Mouse (Mus musculus) retina, postnatal 7 days (tissue): ENCODE measurements around the gene D5Ertd579e.

Experiments used
- DNase-seq: peaks from one replicate; pipeline ENCODE4 v3.0.0-alpha.2; 2012; ENCODE audit warnings: low read depth, low spot score

The D5Ertd579e gene

DNA sequence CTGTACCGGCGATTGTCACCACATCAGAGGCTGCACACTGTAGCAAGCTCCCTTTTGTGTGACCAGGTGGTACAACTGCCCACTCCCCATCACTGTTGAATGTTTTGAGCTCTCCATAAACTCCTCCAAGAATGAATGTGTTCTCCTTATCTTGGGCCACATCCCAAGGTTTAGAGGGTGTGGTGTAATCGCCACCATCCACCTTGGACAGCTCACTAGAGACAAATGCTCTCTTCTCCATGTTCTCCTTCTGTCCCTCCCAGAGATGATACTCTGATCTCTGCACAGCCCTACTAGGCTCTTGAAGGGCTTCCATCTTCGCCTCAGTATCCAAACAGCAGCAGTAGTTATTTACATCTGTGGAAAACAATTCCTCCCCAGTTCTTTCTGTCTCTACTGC, 81.7 kb downstream of the D5Ertd579e start:
- DNase-seq, result no peak

DNA sequence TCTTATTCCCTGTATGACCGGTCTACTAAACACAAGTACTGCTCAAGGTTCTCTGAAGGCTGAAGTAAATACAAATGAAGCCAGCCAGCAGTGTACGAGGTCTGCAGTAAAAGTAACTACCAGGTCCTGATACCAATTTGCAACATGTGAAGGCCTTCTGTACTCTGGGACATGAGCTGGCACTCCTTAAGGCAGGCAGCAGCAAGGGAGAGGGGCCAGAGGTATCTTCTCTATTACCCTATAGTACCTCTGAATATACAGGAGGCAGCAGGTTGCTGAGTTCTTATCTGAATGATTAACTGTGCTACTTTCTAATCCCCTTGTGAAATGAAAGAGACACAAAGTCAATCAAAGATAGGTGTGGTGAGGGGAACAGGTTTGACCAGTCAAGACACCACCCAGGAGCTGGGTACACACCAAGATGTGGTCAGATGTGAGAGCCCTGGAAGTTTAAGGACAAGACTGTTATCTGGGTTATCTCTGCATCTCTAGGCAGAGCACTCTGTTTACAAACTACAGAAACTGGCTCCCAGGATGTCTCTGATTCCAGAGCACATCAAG, 86.8 kb downstream of the D5Ertd579e start:
- DNase-seq, result no peak

DNA sequence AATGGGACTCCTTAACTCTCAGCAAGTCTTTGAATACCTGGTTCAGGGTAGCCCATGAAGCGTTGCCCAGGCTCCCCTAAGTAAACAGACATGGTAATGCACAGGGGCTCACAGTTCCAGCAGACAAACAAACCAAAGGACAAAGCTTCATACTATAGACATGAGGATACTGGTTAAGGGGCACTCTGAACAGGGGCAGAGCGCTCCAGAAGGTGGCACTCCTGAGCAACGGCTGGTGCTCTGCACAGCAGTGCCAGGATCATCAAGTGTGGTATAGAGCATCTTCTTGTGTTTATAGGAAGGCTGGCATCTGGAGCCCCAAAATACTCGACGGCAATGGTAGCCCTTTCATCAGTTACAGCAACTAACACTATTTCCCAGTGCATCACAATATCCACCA, 92.8 kb downstream of the D5Ertd579e start:
- no peak for DNase-seq

DNA sequence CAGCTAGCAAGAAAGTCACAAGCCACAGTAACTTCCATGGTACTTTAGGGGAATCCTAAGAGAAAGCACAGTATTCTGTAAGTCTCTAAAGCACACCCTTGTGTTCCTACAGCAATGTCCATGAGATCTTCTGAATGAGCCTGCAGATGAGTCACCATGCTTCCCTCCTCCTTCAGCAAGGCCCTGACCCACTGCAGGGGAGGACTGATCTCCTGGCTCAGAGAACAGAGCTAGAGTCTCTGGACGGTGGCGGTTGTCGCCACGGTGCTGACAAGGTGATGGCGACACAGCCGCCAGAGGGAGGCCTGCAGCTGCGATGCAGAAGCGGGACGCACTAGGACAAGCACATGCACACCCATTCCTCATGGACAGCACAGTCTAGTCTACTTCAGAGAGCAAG, 93.8 kb downstream of the D5Ertd579e start:
- no peak for DNase-seq

DNA sequence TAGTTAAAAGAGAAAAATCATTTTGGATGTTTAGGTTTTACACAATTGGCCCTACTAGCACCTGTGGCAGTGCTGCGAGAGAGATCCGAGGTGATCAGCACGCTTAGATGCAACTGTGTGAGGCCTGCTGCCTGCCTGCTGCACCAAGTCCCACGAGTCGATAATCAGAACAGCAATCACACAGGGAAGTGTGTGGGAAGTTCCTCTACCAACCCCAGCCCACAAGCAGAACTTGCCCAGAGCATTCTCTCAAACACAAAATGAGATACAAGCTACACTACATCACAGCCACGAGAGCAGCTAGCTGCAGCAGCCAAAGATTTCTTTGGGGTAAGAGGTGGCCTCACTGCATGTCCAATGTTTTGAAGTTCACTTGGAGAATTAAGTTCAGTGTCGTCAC, 94.3 kb downstream of the D5Ertd579e start:
- DNase-seq, result no peak

DNA sequence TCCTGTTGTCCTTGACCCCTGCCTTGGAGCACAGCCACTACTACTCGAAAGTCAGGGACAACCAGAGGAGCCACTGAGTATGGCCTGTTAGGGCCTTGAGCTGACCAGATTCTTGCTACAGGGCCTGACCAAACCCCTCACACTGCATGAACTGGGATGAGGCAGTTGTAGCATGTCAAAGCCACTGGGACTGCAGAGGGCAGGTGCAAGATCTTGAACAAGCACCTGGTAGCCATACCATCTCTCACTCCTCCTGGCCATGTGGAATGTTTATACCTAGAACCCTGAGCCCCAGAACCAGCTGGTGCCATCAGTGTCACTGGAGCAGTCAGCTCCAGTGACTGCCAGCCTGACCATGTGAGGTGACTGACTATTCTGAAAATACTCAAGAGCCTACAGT, 96.9 kb downstream of the D5Ertd579e start:
- DNase-seq, result no peak

DNA sequence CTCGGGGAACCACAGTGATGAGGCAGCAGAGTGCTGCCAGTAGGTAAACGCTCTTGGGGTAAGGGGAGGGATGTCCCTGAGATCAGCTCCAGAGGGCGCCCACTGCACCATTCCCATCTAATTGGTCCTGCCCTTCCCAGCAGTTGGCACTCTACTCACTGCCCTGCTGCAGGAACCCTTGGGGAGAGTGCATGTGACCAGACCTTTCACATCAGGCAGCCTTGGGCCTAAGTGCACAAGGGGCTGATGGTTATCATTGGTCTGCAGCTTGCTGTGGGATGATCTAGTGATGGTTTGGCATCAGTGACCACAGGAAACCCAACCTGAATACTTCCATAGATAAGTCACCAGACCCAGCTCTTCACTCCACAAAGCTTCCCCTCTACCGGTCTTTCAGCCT, 98.2 kb downstream of the D5Ertd579e start:
- DNase-seq, result no peak

DNA sequence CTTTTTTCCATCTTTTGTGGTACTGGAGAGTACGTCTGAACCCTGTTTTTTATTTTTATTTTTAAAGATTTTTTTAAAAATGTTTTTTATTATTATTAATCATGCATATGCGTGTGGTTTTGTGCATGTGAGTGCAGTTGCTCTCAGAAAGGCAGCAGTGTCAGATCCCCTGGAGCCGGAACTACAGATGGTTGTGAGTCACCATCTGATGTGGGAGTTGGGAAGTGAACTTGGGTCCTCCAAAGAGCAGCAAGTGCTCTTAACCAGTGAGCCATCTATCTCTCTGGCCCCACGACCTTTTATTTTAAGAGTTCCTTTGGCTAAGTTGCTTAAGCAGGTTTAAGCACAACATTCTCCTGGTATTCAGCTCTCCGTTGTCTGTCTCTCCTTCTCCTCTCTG, 99.6 kb downstream of the D5Ertd579e start:
- no peak for DNase-seq

DNA sequence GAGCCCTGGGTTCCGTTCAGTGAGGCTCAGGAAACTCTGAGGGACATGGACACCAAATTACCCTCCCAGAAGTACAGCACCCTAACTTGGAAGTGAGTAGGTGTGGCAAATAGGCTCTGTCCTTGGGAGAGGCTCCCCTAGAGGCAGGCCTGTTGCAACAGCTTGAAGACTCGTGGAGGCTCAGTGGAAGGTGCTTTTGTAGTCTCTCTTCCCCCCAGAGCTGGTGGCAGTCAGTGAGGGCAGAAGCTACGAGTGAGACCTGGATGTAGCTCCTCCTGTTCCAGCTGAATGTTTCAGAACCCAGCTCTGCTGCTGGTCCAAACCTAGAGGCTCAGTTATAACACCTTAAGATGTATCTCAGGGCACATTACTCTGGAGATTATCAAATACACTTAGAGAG, 100.7 kb downstream of the D5Ertd579e start:
- no peak for DNase-seq

DNA sequence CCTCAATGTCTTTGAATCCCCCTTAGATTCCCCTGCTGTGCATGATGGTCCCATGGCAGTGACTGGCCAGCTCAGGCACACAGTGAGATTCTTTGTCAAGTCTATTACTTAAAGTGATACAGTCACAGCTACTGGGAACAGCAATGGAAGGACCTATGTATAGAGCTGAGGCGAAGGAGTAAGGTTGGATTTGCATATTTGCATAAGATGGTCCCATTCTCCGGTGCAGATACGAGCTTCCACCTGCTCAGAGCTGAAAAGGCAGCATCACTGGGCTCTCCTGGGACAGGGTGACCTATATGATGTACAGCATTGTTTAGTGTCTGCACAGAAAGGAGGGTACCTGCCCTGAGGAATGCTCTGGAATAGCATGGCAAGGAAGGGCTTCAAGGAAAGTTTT, 101.5 kb downstream of the D5Ertd579e start:
- no peak for DNase-seq

DNA sequence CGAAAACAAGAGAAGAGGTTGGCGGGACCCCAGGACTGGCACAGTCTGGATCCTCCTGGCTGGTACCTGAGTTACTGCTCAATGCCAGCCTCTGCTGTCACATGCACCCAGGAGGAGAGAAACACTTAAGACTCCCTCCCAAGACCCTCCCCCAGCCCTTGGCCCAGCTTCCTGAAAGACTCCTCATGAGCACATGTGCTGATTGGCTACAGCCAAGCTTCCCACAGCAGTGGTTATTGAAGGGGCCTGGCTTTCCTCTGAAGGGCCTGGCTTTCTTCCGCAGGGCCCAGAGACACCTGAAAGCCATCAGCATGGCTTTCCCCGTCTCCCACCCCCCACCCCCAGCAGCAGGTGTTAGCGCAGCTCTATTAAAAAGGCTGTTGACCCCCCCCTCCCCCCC, 102.6 kb downstream of the D5Ertd579e start, which contains the start of gene Tbc1d14:
Gene Tbc1d14, minus strand, starts transcription at position 101 of the 400 bp plus-strand sequence.
- DNase-seq, result no peak

DNA sequence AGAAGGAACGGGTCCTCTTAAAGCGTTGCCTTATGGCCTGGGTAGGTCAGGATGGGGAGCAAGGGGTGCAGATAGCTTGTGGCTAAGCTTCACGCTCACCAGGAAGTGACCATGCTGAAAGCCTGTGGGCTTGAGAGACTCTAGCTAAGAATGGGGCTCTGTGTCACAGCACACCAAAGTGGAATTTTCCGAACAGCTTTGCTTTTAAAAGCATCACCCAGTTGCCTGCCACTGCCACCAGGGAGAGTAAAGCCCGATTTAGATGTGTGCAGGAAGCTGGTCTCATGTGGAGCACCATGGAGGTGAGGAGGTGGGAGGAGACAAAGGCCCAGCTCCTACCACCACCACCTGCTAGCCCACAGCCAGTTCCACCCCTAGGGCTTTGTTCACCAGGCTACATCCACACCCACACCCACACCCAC, 105.3 kb downstream of the D5Ertd579e start:
- DNase-seq, result no peak

DNA sequence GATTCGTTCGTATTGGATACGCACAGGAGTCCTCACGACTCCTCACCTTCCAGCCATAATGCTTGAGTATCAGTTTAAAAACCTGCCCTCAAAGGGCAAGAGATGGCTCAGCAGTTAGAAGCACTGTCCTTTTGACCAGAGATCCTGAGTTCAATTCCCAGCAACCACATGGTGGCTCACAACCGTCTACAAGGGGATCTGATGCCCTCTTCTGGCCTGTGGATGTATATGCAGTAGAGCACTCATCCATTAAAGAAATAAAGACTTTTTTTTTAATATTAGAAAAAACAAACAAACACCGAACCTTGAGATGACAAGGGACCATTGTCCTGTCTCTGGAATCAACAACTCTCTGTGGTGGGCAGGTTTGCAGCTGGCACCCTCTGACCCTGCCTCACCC, 111.5 kb downstream of the D5Ertd579e start:
- DNase-seq, result no peak

DNA sequence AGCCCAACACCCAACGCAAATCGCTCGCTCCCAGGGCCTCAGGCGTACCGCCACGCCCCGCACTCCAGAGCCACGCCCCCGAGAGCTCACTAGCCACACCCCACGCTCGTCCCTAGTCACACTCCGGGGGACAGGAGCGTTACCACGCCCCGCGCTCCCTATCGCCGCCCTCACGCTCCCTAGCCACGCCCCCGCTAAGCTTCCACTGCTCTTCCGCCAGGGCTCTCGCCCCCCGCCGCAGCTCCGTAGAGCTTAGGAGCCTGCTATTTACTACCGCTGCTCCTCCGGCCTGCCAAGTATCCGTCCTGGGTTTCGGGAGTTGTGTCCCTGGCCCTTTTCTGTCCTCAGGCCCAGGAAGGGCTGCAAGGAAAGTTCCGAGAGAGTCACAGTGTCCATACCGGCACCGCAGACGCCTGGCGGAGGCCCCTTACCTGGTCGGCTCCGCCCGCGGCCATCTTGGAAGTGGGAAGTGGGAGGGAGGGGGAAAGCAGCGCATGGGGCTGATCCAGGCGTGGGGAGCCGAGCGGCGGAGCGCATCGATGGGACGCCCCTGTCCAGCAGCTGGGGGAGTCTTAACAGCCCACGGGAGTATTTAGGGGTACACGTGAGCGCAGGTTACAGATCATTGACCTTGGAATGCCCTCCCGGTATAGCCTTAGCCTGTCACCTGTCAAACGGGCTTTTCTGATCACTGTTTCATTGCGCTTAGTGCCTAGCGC, 113.7 kb downstream of the D5Ertd579e start:
- DNase-seq, result peak; percentile 99

DNA sequence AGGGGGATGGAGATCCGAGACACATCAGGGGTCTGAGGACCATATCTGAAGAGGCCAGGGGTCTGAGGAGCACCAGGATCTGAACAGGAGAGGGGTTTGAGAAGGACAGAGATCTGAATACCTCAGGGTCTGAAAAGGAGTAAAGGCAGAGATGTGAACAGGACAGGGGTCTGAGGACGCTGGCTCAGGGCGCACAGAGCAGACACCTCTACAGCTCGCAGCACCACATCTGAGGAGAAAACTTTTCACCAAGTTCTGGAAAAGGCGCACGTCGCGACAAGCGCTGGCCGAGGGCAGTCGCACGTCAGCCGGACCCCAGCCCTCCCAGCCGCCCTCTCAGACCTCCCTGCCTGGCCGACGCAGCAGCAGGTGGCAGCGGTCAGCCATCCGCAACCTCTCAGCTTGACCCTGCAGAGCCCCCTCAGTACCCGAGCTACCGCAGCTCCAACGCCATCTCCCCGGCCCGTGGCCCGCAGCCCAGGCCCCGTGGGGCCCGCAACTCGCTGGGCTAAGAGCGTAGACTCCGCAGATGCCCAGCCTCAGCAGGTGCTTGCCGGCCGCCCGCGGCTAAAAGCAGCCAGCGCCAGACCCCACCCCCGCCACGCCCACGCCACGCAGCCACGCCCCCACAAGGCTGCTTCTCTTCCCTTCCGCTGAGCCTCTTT, 114.4 kb downstream of the D5Ertd579e start:
- no peak for DNase-seq

DNA sequence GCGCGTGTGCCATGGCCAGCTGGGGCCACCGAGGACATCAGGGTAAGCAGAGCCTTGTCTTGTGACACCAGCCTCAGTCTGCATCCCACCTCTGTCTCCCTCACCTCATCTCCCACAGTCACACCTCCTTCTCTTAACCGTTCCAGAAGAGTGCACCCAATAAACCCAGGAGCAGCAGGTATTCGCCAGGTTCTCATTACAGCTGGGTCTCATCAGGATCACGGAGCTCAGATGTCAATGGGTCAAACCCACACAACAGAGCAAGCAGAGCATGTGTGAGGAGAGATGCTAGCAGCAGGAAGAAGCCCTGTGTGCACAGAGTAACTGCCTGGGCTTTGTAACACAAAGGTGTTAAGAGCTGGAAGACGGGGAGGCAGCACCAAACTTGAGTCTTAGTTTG, 115.9 kb downstream of the D5Ertd579e start:
- no peak for DNase-seq

DNA sequence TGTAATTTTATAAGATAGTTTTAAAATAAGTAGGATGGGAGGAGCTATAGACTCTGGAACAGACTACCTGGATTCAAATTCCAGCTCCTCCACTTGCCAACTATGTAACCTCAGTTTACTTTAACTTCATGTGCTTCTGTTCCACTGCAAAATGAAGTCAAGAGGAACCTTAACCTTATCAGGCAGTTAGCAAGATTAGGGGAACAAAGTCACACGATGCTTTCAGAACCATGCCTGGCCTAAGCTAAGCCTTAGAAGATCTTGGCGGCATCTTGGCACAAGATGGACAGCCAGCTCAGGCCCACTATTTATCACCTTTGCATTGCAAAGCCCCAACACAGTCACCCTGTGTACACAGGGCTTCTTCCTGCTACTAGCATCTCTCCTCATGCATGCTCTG, 116.8 kb downstream of the D5Ertd579e start:
- DNase-seq, result no peak

DNA sequence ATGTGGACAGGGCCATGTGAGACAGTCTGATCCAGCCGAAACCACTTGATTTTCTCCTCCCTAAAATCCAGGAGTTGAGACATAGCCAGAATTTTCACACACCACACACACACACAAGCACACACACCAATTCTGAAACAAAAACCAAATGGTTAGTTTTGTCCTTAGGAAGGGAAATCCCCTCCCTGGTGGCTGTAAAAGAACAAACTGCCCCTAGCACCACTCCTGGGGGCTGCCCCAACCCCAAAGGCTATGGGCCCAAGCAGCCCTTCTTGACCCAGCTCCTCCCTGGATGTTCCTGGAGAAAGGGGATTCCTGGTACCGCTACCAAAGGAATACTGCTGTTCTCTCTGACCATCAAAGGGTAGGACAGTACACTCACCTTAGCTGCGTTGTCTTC, 119.4 kb downstream of the D5Ertd579e start:
- no peak for DNase-seq

DNA sequence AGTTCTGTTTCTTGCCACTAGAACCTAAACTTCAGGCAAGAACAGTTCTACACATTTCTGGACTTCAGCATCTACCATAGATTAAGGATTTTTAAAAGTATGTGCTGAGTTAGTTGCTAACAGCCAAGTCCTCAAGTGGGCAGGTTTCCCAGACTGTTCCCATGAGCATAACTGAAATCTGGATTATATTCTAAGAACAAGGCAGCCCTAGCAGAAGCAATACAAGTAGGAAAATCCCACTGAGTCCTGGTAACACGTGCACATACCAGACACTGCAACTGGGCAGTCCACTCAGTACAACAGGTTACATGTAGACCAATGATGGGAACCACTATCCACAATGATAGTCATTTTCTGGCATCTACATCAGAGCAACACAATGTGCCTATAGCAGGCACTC, 120.1 kb downstream of the D5Ertd579e start:
- no peak for DNase-seq

DNA sequence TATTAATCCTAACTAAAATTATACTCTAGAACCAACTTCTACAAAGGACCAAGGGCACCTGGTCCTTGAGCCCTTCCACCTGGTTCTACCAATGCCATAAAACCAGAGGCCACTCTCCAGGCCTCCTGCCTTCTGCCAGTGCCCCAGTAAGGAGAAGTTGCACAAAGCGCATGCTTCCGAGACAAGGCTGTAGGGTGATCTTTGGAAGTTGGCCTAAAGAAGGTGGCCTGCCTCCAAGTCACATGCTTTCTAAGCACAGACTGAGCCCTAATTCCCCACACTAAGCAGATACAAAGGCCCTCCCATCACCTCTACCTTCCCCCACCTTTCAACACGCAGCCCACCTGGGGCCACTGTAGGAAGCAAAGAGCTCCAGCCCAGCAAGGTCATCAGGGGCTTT, 120.6 kb downstream of the D5Ertd579e start:
- DNase-seq, result no peak

DNA sequence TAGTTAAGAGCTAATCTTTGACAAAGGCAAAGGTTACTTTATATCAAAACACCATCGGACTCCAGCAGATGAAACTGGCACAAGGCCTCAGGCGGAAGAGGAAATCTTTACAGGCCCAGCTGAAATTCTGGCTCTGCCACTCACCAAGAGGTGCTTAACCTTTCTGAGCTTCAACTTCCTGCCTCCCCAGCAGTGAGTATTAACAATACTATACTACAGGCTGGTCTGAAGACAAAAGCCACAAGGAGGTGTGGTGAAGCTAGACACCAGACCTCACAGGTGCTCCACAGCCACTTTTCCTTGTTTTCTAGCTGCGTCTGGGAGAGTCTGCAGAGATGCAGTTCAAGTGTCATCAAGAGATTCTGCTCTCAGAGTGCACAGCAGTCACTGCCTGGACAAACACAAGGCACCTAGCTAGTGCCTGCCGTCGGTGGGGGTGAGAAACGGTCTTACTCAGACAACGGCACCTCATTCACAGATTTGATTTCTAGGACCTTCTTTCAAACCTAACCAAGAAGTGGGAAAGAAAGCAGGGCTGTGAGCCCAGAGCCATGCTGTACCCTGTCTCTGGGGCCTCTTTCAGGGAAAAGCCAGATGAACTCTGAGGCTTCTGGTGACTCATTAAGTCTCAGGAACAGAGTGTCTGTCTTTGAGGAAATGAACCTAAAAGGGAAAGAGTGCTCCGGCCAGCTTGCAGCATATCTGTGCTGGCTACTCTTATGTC, 121.5 kb downstream of the D5Ertd579e start:
- no peak for DNase-seq

DNA sequence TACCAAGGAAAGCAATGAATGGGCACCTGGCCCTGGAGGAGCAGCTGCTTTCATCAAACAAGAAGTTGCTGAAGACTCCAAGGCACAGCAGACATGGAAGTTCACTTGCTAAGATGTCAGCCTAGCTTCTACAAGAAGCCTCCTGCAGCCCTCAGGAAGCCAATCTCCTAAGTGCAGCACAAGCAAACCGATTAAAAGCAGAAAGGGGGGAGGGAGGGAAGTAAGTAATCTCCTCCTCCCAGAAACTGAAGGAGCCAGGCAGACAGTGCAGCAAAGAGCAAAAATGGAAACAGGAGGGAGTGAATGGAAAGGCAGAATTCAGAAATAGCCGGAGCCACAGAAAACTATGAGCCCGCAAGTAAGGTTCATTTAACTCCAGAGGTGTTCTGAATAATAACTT, 122.5 kb downstream of the D5Ertd579e start:
- no peak for DNase-seq
